Mouse (Mus musculus) hindbrain, embryonic 12.5 days (tissue): ENCODE measurements around the gene Sh2d1b2. TPM values are rescaled to one million over a fixed set of nuclear protein-coding genes. Genes with fewer than 3 reads are reported as not detected.
"Not testable (repeated sequence)": the region's sequence is repeated elsewhere in the genome, so short reads cannot be mapped to it uniquely, and the experiment has no call there.

Experiments
- ATAC-seq: fragments of 200-750 bp; cut with Nextera tagmentation; 2 replicates; pipeline ENCODE4 v1.8.0; 2017; ENCODE audit warnings: moderate TSS enrichment; ENCODE audit not compliant: low FRiP score
- H3K27ac ChIP-seq: fragments of 300-500 bp; sonication (generic); 2 replicates; pipeline ENCODE4 v1.5.1; 2016; ENCODE audit warnings: mild to moderate bottlenecking
- H3K27me3 ChIP-seq: fragments of 300-500 bp; sonication (generic); 2 replicates; pipeline ENCODE4 v1.6.1; 2016; ENCODE audit warnings: mild to moderate bottlenecking
- H3K36me3 ChIP-seq: fragments of 300-500 bp; sonication (generic); 2 replicates; pipeline ENCODE4 v1.6.1; 2016; ENCODE audit warnings: mild to moderate bottlenecking
- H3K4me1 ChIP-seq: fragments of 300-500 bp; sonication (generic); 2 replicates; pipeline ENCODE4 v1.6.1; 2016
- H3K4me2 ChIP-seq: fragments of 300-500 bp; sonication (generic); replicated peaks from 2 replicates; pipeline ENCODE4 v1.6.1; 2016; ENCODE audit warnings: mild to moderate bottlenecking
- H3K4me3 ChIP-seq: fragments of 300-500 bp; sonication (generic); 2 replicates; pipeline ENCODE4 v1.5.1; 2016; ENCODE audit warnings: mild to moderate bottlenecking
- H3K9ac ChIP-seq: fragments of 300-500 bp; sonication (generic); 2 replicates; pipeline ENCODE4 v1.6.1; 2016; ENCODE audit warnings: mild to moderate bottlenecking, moderate library complexity
- H3K9me3 ChIP-seq: fragments of 300-500 bp; sonication (generic); replicated peaks from 2 replicates; pipeline ENCODE4 v1.6.1; 2016; ENCODE audit warnings: mild to moderate bottlenecking
- WGBS: fragments of 180-500 bp; shearing (Covaris S2); methylation state at CpG from one replicate; pipeline ENCODE4 v1.1.7; 2016; 5-methylcytosine and 5-hydroxymethylcytosine counted together
- polyA plus RNA-seq: library from polyadenylated mRNA; unstranded; fragments of >200 nt; fragmentation: Nextera tagmentation; extraction: Ambion mirVana; gene quantifications from 2 replicates; pipeline ENCODE4 v1.2.1, GENCODE M21; 2016

Gene Sh2d1b2
- polyA plus RNA-seq = not detected in 2 replicates

GRCm38 (mm10) chr1:170232688-170233087 lies at the start of gene Sh2d1b2:
TSS of gene Sh2d1b2 (plus strand) at chr1:170232749.
- not testable (repeated sequence) for H3K4me3 ChIP-seq, H3K4me2 ChIP-seq, H3K27ac ChIP-seq, H3K27me3 ChIP-seq, H3K9ac ChIP-seq, H3K36me3 ChIP-seq, H3K4me1 ChIP-seq, H3K9me3 ChIP-seq, ATAC-seq
- 77% methylated on average over 5 of the region's 6 CpGs for WGBS

GRCm38 (mm10) chr1:170185137-170185536 lies 47.4 kb upstream of the Sh2d1b2 start:
- Histone ChIP-seq H3K4me2 (no peak overlapping the region), H3K4me1 (no peaks in the 10 kb centered on the region), H3K27ac (no peak overlapping the region), H3K27me3 (no peaks in the 10 kb centered on the region), H3K9me3 (no peaks in the 10 kb centered on the region), H3K9ac (no peak overlapping the region), H3K36me3 (no peaks in the 10 kb centered on the region), H3K4me3 (no peak overlapping the region)
- WGBS = 95% methylated on average over 3 of the region's 3 CpGs
- no peak for ATAC-seq

GRCm38 (mm10) chr1:170186531-170186930 lies 46.0 kb upstream of the Sh2d1b2 start:
- 89% methylated on average over 5 of the region's 5 CpGs for WGBS
- H3K4me3 ChIP-seq = no peak overlapping the region
- ATAC-seq = no peak
- H3K9me3 ChIP-seq = no peaks in the 10 kb centered on the region
- no peak overlapping the region for H3K27ac ChIP-seq
- no peaks in the 10 kb centered on the region for H3K4me1 ChIP-seq
- H3K27me3 ChIP-seq = no peaks in the 10 kb centered on the region
- H3K4me2 ChIP-seq = no peak overlapping the region
- no peak overlapping the region for H3K9ac ChIP-seq
- no peaks in the 10 kb centered on the region; the same call in 1 of the 2 replicates for H3K36me3 ChIP-seq

- Histone ChIP-seq H3K36me3 (peaks cover 12% of the 10 kb centered on the region), H3K27ac (no peak overlapping the region), H3K4me2 (no peak overlapping the region), H3K4me1 (no peaks in the 10 kb centered on the region), H3K9ac (no peak overlapping the region), H3K27me3 (no peaks in the 10 kb centered on the region), H3K4me3 (no peak overlapping the region), H3K9me3 (no peaks in the 10 kb centered on the region)
- ATAC-seq = no peak
- WGBS = 85% methylated on average over 11 of the region's 11 CpGs
Measured at GRCm38 (mm10) chr1:170188601-170189000, 43.9 kb upstream of the Sh2d1b2 start.

- Histone ChIP-seq H3K4me1 (no peaks in the 10 kb centered on the region), H3K4me3 (no peak overlapping the region)
- ATAC-seq = no peak
Measured at GRCm38 (mm10) chr1:170190225-170190624, 42.3 kb upstream of the Sh2d1b2 start.

GRCm38 (mm10) chr1:170191925-170192324 lies 40.6 kb upstream of the Sh2d1b2 start:
- Histone ChIP-seq H3K9ac (no peak overlapping the region), H3K4me2 (no peak overlapping the region), H3K36me3 (peaks cover 42% of the 10 kb centered on the region), H3K27me3 (no peaks in the 10 kb centered on the region), H3K27ac (no peak overlapping the region), H3K4me3 (no peak overlapping the region), H3K9me3 (no peaks in the 10 kb centered on the region), H3K4me1 (no peaks in the 10 kb centered on the region)
- ATAC-seq = no peak
- 88% methylated on average over 1 of the region's 1 CpGs for WGBS

More at GRCm38 (mm10) chr1:170190225-170190624, 42.3 kb upstream of the Sh2d1b2 start:
- H3K4me2 ChIP-seq = no peak overlapping the region
- H3K9ac ChIP-seq = no peak overlapping the region
- WGBS = 89% methylated on average over 4 of the region's 4 CpGs
- H3K27ac ChIP-seq = no peak overlapping the region
- no peaks in the 10 kb centered on the region for H3K9me3 ChIP-seq
- peaks cover 28% of the 10 kb centered on the region for H3K36me3 ChIP-seq
- no peaks in the 10 kb centered on the region for H3K27me3 ChIP-seq

GRCm38 (mm10) chr1:170196211-170196610 lies 36.3 kb upstream of the Sh2d1b2 start:
- H3K4me3 ChIP-seq = no peak overlapping the region
- H3K4me2 ChIP-seq = no peak overlapping the region
- H3K9ac ChIP-seq = no peak overlapping the region
- no peaks in the 10 kb centered on the region for H3K27me3 ChIP-seq
- no peaks in the 10 kb centered on the region for H3K4me1 ChIP-seq
- no peak overlapping the region for H3K27ac ChIP-seq
- peaks cover 69% of the 10 kb centered on the region for H3K36me3 ChIP-seq
- 96% methylated on average over 8 of the region's 8 CpGs for WGBS
- no peak for ATAC-seq
- H3K9me3 ChIP-seq = no peaks in the 10 kb centered on the region

GRCm38 (mm10) chr1:170200379-170200778 lies 32.2 kb upstream of the Sh2d1b2 start:
- no peak for ATAC-seq
- H3K9me3 ChIP-seq = no peaks in the 10 kb centered on the region

GRCm38 (mm10) chr1:170206395-170206794 lies 26.2 kb upstream of the Sh2d1b2 start:
- Histone ChIP-seq H3K9ac (no peak overlapping the region), H3K27me3 (no peaks in the 10 kb centered on the region), H3K9me3 (no peaks in the 10 kb centered on the region), H3K36me3 (peaks cover 53% of the 10 kb centered on the region), H3K4me3 (no peak overlapping the region), H3K4me1 (no peaks in the 10 kb centered on the region), H3K27ac (no peak overlapping the region), H3K4me2 (no peak overlapping the region)
- 95% methylated on average over 6 of the region's 6 CpGs for WGBS
- ATAC-seq = no peak

More at GRCm38 (mm10) chr1:170200379-170200778, 32.2 kb upstream of the Sh2d1b2 start:
- H3K36me3 ChIP-seq = peaks cover 50% of the 10 kb centered on the region
- no peak overlapping the region for H3K4me3 ChIP-seq
- no peak overlapping the region for H3K9ac ChIP-seq
- no peaks in the 10 kb centered on the region for H3K4me1 ChIP-seq
- H3K4me2 ChIP-seq = no peak overlapping the region
- no peaks in the 10 kb centered on the region for H3K27me3 ChIP-seq
- WGBS = 77% methylated on average over 3 of the region's 3 CpGs
- H3K27ac ChIP-seq = no peak overlapping the region

GRCm38 (mm10) chr1:170213181-170213879 lies 19.2 kb upstream of the Sh2d1b2 start:
- Histone ChIP-seq H3K9ac (no peak overlapping the region), H3K9me3 (no peaks in the 10 kb centered on the region), H3K4me1 (peaks cover 7% of the 10 kb centered on the region), H3K4me2 (no peak overlapping the region), H3K36me3 (peaks cover 24% of the 10 kb centered on the region), H3K27me3 (0 out of 2 replicates have a peak, but pooled peaks cover 4% of the 10 kb centered on the region), H3K4me3 (no peak overlapping the region), H3K27ac (no peak overlapping the region)
- WGBS = 93% methylated on average over 10 of the region's 10 CpGs
- no peak for ATAC-seq

GRCm38 (mm10) chr1:170214383-170214756 lies 18.2 kb upstream of the Sh2d1b2 start:
- peaks cover 16% of the 10 kb centered on the region for H3K36me3 ChIP-seq
- H3K4me1 ChIP-seq = peaks cover 7% of the 10 kb centered on the region
- H3K4me3 ChIP-seq = peak overlapping the region; percentile 86
- no peak overlapping the region for H3K27ac ChIP-seq
- 46% methylated on average over 7 of the region's 7 CpGs for WGBS
- no peak for ATAC-seq
- H3K9ac ChIP-seq = peak overlapping the region; percentile 97
- 0 out of 2 replicates have a peak, but pooled peaks cover 4% of the 10 kb centered on the region for H3K27me3 ChIP-seq
- peak overlapping the region; percentile 78 for H3K4me2 ChIP-seq
- no peaks in the 10 kb centered on the region for H3K9me3 ChIP-seq

- peaks cover 7% of the 10 kb centered on the region for H3K4me1 ChIP-seq
- peak within 1 kb of the TSS; percentile 97 for H3K9ac ChIP-seq
- H3K4me3 ChIP-seq = peak within 1 kb of the TSS; percentile 86
- H3K36me3 ChIP-seq = peaks cover 16% of the 10 kb centered on the region
- H3K27ac ChIP-seq = peak within 1 kb of the TSS; percentile 84
- no peaks in the 10 kb centered on the region for H3K9me3 ChIP-seq
- ATAC-seq = peak; percentile 100
- 0 out of 2 replicates have a peak, but pooled peaks cover 4% of the 10 kb centered on the region for H3K27me3 ChIP-seq
- peak within 1 kb of the TSS; percentile 78 for H3K4me2 ChIP-seq
- WGBS = 1% methylated on average over 65 of the region's 70 CpGs
Measured at GRCm38 (mm10) chr1:170214757-170215522, 17.6 kb upstream of the Sh2d1b2 start, which contains the start of gene Uhmk1. TSS of gene Uhmk1 (minus strand) at chr1:170215397.
